Mouse (Mus musculus) stomach, postnatal 0 days (tissue): ENCODE measurements around the gene Plekha6. TPM values are rescaled to one million over a fixed set of nuclear protein-coding genes. Genes with fewer than 3 reads are reported as not detected.

Source experiments
- ATAC-seq: fragments of 200-750 bp; cut with Nextera tagmentation; 2 replicates; pipeline ENCODE4 v1.8.0; 2017; ENCODE audit not compliant: low FRiP score, low TSS enrichment
- DNase-seq: peaks from one replicate; pipeline ENCODE4 v3.0.0-alpha.2; 2016; ENCODE audit warnings: low spot score
- H3K27ac ChIP-seq: fragments of 300-500 bp; sonication (generic); replicated peaks from 2 replicates; pipeline ENCODE4 v1.5.1; 2014; ENCODE audit warnings: mild to moderate bottlenecking, control low read depth
- H3K27me3 ChIP-seq: fragments of 300-500 bp; sonication (generic); 2 replicates; pipeline ENCODE4 v1.6.1; 2014; ENCODE audit warnings: low read length; ENCODE audit not compliant: control insufficient read depth, insufficient read depth
- H3K36me3 ChIP-seq: fragments of 300-500 bp; sonication (generic); 2 replicates; pipeline ENCODE4 v1.6.1; 2014; ENCODE audit warnings: low read length, mixed read lengths; ENCODE audit not compliant: control insufficient read depth, insufficient read depth
- H3K4me1 ChIP-seq: fragments of 300-500 bp; sonication (generic); replicated peaks from 2 replicates; pipeline ENCODE4 v1.6.1; 2014; ENCODE audit warnings: antibody characterized with exemption; ENCODE audit not compliant: control insufficient read depth, insufficient read depth
- H3K4me2 ChIP-seq: fragments of 300-500 bp; sonication (generic); replicated peaks from 2 replicates; pipeline ENCODE4 v1.6.1; 2014; ENCODE audit warnings: low read depth, mild to moderate bottlenecking, control low read depth, moderate library complexity
- H3K4me3 ChIP-seq: fragments of 300-500 bp; sonication (generic); 2 replicates; pipeline ENCODE4 v1.5.1; 2014; ENCODE audit warnings: low read depth, low read length, control low read depth
- H3K9ac ChIP-seq: fragments of 300-500 bp; sonication (generic); 2 replicates; pipeline ENCODE4 v1.6.1; 2014; ENCODE audit warnings: mild to moderate bottlenecking, low read length, control low read depth, mixed read lengths
- H3K9me3 ChIP-seq: fragments of 300-500 bp; sonication (generic); 2 replicates; pipeline ENCODE4 v1.6.1; 2016; ENCODE audit warnings: low read length; ENCODE audit not compliant: control insufficient read depth
- CTCF ChIP-seq: IDR thresholded peaks from 2 replicates; pipeline ENCODE4 v1.5.1; 2016; ENCODE audit warnings: antibody characterized with exemption, low read depth, mild to moderate bottlenecking, moderate library complexity
- EP300 ChIP-seq: optimal IDR thresholded peaks from 2 replicates; pipeline ENCODE3; 2016; ENCODE audit warnings: antibody characterized with exemption
- WGBS: fragments of 180-500 bp; shearing (Covaris S2); extraction: QIAGEN DNeasy Blood & Tissue Kit; methylation state at CpG from one replicate; pipeline ENCODE4 v1.1.7; 2014; 5-methylcytosine and 5-hydroxymethylcytosine counted together
- polyA plus RNA-seq: library from polyadenylated mRNA; unstranded; fragments of >200 nt; fragmentation: Nextera tagmentation; extraction: Ambion mirVana; gene quantifications from 2 replicates; pipeline ENCODE4 v1.2.1, GENCODE M21; 2015

Plekha6 gene
- polyA plus RNA-seq, 1 experiment from 2014 or later: 11.1 TPM

DNA sequence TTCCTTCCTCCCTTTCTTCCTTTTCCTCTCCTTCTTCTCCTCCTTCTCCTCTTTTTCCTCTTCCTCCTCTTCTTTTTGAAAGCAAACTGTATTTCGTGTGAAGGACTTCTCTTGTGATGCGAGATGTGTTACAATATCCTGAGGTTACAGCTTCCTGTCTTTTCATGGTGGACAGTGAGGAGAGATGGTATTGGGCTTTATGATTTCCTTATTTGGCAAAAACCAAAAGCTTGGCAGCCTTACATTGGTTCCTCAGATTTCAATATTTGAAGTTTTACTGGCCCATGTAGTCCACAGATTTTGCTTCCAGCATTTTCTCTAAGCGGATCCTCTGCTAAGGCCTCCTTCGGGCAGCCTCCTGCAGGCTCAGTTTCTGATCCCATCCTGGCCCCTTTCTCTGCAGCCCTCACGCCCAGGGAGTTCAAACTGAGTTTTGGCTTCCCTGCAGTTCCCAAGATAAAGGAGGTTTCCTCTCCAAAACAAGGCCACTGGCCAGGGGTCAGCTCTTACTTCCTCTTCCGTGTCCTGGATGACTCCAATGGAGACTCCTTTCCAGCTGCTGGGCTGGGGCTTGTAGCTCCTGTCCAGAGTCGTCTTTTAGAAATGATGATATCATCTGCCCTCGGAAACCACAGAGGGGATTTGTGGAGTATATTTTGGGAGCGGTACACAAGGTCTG, 64.9 kb downstream of the Plekha6 start:
- Histone ChIP-seq H3K9me3 (no peaks in the 10 kb centered on the region), H3K4me3 (no peak overlapping the region), H3K4me1 (peaks cover 16% of the 10 kb centered on the region), H3K36me3 (no peaks in the 10 kb centered on the region), H3K4me2 (no peak overlapping the region), H3K9ac (no peak overlapping the region), H3K27me3 (no peaks in the 10 kb centered on the region), H3K27ac (peak overlapping the region; percentile 53)
- ATAC-seq (no peak; the same call in 1 of the 2 replicates), DNase-seq (no peak)
- TF ChIP-seq CTCF (no peak), EP300 (no peak)
- WGBS: 54% methylated on average over 9 of the region's 9 CpGs

DNA sequence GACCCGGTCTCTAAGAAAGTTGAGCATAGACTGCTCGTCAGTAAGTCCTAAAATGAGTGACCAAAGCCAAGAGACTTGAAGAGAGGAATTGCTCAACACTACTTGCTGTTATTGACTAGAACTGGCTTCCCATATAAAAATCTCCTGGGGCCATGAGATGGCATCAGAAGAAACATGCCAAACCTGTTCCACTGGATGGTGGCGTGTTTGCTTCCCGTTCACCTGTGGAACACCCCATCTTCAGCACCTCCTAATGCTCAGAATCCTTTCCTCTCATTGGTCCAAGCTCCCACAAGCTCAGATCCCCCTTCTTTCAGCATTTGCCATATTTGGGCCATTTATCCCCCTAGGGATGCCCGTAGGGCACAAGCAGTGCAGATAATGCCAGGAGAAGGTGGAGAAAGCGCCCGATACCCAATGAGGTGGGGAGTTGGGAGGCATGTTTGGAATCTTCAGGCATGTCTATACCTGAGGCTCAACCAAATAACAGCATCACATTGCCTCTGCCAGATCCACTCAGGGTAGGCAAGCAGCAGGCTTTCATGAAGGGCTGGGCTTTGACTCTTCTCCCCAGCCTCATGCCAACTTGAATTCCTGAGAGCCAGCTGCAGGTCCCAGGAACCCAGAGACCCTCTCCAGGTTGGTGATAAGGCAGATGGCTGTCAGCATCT, 67.6 kb downstream of the Plekha6 start:
- H3K9me3 ChIP-seq: no peaks in the 10 kb centered on the region
- H3K4me1 ChIP-seq: peaks cover 15% of the 10 kb centered on the region; the same call in 1 of the 2 replicates
- DNase-seq (no peak), ATAC-seq (no peak)
- peak; percentile 76 for TF ChIP-seq EP300
- TF ChIP-seq CTCF: no peak
- H3K27me3 ChIP-seq: no peaks in the 10 kb centered on the region
- 63% methylated on average over 7 of the region's 7 CpGs for WGBS
- no peak overlapping the region for H3K9ac ChIP-seq
- H3K4me3 ChIP-seq: no peak overlapping the region
- peak overlapping the region; percentile 61 for H3K27ac ChIP-seq
- H3K36me3 ChIP-seq: no peaks in the 10 kb centered on the region
- H3K4me2 ChIP-seq: no peak overlapping the region

DNA sequence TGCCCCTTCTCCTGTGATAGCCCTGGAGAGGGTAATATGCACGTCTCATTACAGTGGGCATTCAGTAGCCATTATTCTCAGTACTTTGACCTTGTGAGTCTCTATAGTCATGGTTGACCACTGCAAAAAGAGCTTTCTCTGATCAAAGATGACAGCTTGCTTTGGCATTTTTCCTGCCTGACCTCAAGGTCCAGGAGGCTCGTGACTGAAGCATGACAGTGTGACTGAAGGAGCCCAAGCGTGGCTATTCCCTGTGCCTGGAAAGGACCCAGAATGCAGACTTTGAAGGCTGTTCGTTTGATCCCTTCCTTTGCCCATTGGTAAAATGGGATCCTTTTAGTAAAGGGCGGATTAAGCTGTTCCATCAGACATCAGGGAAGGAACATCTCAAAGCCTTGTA, 71.9 kb downstream of the Plekha6 start:
- ATAC-seq (no peak), DNase-seq (no peak)
- TF ChIP-seq CTCF: no peak
- TF ChIP-seq EP300: no peak
- Histone ChIP-seq H3K9ac (no peak overlapping the region), H3K9me3 (no peaks in the 10 kb centered on the region), H3K27me3 (no peaks in the 10 kb centered on the region), H3K4me1 (peaks cover 17% of the 10 kb centered on the region; the same call in 1 of the 2 replicates), H3K4me2 (no peak overlapping the region), H3K36me3 (no peaks in the 10 kb centered on the region), H3K4me3 (no peak overlapping the region), H3K27ac (no peak overlapping the region)
- WGBS: 90% methylated on average over 5 of the region's 5 CpGs

DNA sequence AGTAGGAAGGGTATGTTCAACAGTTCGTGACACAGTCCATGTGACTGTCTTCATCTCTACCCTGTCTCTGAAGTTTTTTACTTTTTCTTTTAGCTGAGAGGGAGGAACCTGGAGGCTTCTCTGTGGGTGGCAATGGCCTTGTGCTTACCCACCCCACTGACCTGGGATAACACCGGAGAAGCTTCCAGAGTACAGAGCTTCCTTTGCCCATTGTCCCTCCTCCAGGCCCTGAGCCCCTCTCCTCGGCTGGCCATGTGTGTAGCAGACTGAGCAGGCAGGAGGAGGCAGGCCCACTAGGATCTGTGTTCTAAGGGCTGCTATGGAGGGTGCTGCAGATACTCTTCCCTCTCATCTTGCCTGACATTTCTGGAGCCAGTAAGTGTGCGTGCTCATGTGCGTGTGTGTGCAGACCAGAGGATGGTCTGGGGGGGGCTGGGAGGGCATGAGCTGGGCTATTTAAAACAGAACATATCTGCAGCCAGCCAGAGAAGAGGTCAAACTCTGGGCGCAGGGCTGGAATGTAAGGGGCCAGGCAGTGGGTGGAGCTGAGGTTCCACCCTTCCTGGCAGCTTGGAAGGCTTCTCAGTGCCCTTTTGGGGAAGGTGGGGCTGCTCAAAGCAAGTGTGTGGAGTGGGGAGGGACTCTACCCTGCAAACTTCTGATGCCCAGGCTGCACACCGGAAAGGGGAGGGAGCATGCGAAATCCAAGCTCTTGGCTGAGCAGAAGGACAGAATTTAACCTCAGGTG, 72.9 kb downstream of the Plekha6 start:
- 18% methylated on average over 8 of the region's 8 CpGs for WGBS
- no peaks in the 10 kb centered on the region for H3K36me3 ChIP-seq
- H3K4me1 ChIP-seq: peaks cover 20% of the 10 kb centered on the region; the same call in 1 of the 2 replicates
- no peaks in the 10 kb centered on the region for H3K9me3 ChIP-seq
- H3K4me3 ChIP-seq: no peak overlapping the region
- no peak for TF ChIP-seq CTCF
- no peak for TF ChIP-seq EP300
- no peak overlapping the region for H3K4me2 ChIP-seq
- DNase-seq: peak; percentile 80
- peak; percentile 82 for ATAC-seq
- no peak overlapping the region for H3K9ac ChIP-seq
- H3K27ac ChIP-seq: peak overlapping the region; percentile 82
- no peaks in the 10 kb centered on the region for H3K27me3 ChIP-seq

DNA sequence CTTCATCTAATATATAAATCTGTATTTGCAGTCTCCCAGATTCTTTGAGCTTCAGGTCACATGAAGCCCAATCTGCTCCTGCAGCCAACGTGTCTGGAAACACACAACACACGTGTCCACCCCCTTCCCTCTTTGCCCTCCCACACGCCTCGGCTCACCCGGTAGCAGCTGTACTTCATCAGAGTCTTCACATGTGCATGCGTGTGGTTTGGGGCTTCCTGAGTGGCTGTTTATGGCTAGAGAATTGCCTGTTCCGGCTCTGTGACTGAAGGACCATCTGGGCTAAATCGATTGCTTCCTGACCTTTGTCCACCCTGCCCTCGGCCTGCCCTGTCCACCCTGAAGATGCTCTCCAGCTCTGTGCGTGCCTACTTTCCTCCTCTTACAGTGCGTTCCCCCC, 73.7 kb downstream of the Plekha6 start:
- H3K4me3 ChIP-seq: no peak overlapping the region
- H3K36me3 ChIP-seq: no peaks in the 10 kb centered on the region
- peak; percentile 48 for ATAC-seq
- WGBS: 15% methylated on average over 11 of the region's 11 CpGs
- H3K4me1 ChIP-seq: peaks cover 20% of the 10 kb centered on the region; the same call in 1 of the 2 replicates
- no peaks in the 10 kb centered on the region for H3K9me3 ChIP-seq
- no peak overlapping the region for H3K9ac ChIP-seq
- H3K27me3 ChIP-seq: no peaks in the 10 kb centered on the region
- no peak for DNase-seq
- TF ChIP-seq EP300 (no peak), CTCF (no peak)
- no peak overlapping the region; the same call in 1 of the 2 replicates for H3K4me2 ChIP-seq
- peak overlapping the region; percentile 69 for H3K27ac ChIP-seq
